Mouse (Mus musculus) hematopoietic stem cell, adult 5-6 weeks (primary cell): ENCODE data around the gene Arhgap31. TPM values are rescaled to one million over a fixed set of nuclear protein-coding genes. Genes with fewer than 3 reads are reported as not detected.
"Not testable (repeated sequence)": the region's sequence is repeated elsewhere in the genome, so short reads cannot be mapped to it uniquely, and the experiment has no call there.

Source experiments
- ATAC-seq, 2 experiments: fragments of 125-278 bp in 1 of 2; replicated peaks in 1 of 2; 2 replicates each; pipeline ENCODE4 v1.8.0; 2016 to 2017; ENCODE audit warnings: inconsistent platforms in 2 of 2, mild to moderate bottlenecking in 2 of 2, moderate number of reproducible peaks in 2 of 2, low read depth in 1 of 2, moderate TSS enrichment in 1 of 2; ENCODE audit not compliant: low FRiP score in 2 of 2, poor library complexity in 2 of 2, severe bottlenecking in 2 of 2, insufficient read depth in 1 of 2, low TSS enrichment in 1 of 2
- total RNA-seq: library from RNA; stranded (forward); fragments of 172-1452, 232-1000 nt; gene quantifications from 2 replicates; pipeline ENCODE4 v1.2.3, GENCODE M21; 2017

Arhgap31 gene
- total RNA-seq, 1 experiment from 2014 or later, result 5.4 TPM

- peak; percentile 91 to 96 for ATAC-seq
Observed at GRCm38 (mm10) chr16:38730921-38731320, 17.8 kb upstream of the Arhgap31 start.

- ATAC-seq, result peak; percentile 77 to 80
Observed at GRCm38 (mm10) chr16:38729610-38730288, 16.7 kb upstream of the Arhgap31 start.

GRCm38 (mm10) chr16:38729139-38729538 lies 16.1 kb upstream of the Arhgap31 start:
- no peak for ATAC-seq

DNA sequence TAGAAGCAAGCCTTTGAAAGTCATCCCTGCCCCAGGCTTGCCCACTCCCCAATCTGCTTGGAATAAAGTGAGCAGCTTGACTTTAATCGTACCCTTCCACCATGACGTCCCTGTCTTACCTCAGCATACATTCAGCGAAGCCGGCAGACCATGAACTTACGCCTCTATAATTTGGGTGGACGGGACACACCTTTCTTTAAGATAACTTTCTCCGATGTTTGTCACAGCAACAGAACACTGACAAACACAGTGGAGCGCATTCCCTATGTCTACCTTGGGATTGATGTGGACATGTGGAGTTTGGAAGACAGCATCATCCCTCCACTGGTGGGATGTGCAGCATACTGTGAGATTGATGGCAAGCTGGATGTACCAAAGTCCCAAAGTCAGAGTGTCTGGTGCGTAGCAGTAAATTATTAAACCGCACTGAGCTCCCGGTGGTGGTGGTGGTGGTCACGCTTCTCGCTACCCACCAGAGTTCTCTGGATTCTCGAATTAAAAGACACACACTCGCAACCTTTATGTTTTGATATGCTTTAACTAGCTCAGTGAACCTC lies 15.6 kb upstream of the Arhgap31 start:
- ATAC-seq, result no peak

GRCm38 (mm10) chr16:38724974-38725373 lies 11.9 kb upstream of the Arhgap31 start:
- no peak for ATAC-seq

- peak in 1 of 2 experiments; percentile 48; a peak in 3 of 4 replicates for ATAC-seq
Observed at GRCm38 (mm10) chr16:38724256-38724655, 11.2 kb upstream of the Arhgap31 start.

DNA sequence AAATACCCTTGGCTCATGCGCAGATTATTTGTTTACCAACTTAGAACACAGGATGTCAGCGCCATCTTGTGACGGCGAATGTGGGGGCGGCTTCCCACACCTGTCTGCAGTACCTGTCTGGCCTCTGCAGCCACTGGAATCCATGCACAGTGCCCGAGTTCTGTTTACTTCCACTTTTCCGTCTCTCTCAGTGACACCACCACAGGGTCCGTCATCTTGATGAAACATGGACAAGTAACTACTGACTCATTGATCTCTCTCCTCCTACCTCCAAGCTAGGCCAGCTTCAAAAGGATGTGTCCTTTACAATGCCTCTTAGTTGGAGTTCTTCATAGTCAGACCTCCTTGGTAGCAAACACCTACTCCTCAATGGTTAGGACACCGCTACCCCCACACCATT lies 8.3 kb upstream of the Arhgap31 start:
- ATAC-seq, result no peak

DNA sequence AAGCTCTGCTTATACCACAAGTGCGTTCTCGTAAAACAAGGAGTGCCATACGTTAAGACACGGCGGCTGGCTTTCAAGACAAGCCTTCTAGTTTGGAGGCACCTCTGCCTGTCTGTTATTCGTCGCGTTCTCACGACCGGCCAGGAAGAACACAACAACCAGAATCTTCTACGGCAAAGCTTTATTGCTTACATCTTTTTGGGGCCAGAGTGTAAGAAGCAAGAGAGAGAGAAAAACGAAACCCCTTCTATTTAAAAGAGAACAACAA lies 1.1 kb upstream of the Arhgap31 start:
- not testable (repeated sequence) for ATAC-seq

DNA sequence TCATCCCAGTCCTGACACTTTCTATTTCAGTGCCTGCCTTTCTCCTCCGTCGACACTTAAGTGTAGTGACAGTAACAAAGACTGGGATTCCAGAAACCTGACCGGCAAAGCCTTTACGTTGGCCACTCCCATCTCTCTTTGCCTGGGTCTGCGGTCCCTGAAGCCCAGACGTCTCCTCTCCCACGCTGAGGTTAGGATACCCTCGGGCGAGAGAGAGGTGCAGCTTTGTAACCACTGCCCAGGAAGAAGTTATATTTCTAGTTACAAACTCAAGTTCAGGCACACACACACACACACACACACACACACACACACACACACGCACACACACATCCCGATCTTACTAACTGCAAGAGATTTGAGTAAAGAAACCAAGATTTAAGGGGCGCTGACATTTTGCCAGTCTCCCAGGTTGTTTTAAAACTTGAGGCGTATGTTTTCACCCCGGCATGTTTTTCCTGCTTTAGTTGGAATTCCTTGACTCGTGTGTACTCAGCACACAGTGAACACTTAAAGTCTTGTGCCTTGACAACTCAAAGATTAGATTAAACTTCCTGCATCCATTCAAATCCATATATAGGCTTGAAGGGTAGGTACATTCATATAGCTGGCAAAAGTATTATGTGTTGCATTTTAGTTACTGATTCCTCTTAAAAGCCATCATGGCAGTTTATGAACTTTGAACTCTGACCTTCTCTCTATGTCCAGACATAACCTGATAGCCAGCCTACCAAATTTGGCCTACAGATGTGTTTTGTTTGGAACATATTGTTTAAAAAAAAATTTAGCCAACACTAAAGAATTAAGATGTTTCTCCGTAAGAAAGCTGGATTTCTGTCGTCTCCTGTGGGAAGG lies 557 bp upstream of the Arhgap31 start:
- ATAC-seq, result peak in 1 of 2 experiments; percentile 62; a peak in 2 of 4 replicates

DNA sequence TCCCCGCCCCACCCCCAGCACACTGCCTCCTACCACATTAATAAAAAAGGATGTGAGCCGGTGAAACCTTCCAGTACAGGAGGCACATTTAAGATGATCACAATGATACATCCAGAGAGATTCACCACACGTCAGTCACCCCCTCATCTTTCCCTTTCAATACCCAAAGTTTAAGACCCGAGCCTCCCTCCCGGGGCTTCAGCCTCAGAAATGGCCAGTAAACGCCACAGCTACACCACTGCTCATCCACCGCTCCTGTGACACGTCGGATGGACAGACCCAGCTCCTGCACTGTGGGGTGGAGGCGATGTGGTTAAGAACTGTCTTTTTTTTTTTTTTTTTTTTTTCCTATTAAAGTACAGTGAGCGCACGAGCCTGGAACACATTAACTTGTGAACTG lies 969 bp downstream of the Arhgap31 start:
- no peak; a peak in 1 of 4 replicates for ATAC-seq

- ATAC-seq, result peak; percentile 64 to 65; a peak in 3 of 4 replicates
Observed at GRCm38 (mm10) chr16:38711245-38711644, 1.8 kb downstream of the Arhgap31 start.

DNA sequence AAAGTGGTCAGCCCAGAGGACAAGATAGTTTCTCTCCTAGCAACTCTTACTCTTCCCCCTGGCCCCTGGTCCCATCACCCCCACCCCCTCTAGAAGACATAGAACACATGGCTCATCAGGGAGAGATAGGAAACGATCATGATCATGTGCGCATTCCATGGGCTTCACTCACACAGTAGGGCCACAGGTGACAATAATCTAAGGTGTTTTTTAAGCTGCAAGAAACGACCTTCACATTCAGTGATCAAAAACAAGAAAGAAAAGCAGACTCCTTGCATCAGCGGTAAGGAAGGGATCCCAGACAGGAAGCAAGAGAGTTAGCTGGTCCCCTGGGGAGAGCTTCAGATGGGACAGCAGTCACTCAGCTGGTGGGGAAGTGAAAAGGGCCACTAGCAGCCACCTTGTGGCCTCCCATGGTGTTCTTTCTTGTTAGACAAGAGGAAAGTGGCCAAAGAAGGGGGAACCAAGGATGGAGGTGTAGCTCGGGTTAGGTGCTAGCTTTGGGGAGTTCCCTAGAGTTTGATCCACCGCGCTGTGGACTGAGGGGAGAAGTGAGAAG lies 4.0 kb downstream of the Arhgap31 start:
- no peak for ATAC-seq

- ATAC-seq, result no peak
Observed at GRCm38 (mm10) chr16:38706782-38707181, 6.3 kb downstream of the Arhgap31 start.

DNA sequence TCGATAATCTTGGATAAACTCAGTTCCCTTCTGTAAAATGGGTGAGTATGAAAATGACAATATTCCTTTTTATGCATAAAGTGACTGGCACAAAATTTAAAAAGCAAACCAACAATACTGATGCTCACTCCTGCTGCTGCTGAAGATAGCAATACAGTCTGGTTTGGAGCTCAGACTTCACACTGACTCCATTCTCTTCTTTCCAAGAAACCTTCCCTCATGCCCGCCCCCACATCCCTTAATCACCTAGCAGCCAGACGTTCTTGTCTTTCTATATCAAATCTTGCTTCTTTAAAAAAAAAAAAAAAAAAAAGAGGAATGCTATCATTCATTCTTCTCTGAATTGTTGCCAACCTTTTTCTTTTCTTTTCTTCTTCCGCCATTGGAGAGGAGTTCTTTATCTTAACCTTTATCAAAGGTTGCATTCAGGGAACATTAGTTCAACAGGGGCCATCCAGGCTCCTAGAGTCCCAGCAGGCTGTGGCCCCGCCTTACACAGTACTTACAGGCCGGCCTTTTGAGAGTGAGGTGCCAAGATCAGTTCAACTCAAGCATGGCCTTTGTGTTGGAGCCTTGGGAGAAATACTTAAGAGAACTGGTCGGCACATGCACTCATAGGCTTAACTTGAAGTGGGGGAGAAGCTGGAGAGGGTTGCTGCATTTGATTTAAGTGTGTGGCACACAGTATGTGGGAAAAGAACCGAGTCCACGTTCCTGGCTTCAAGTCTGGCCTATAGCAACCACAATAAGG lies 7.4 kb downstream of the Arhgap31 start:
- ATAC-seq, result no peak

- ATAC-seq, result no peak
Observed at GRCm38 (mm10) chr16:38703501-38703900, 9.6 kb downstream of the Arhgap31 start.

- no peak for ATAC-seq
Observed at GRCm38 (mm10) chr16:38702316-38702715, 10.8 kb downstream of the Arhgap31 start.

DNA sequence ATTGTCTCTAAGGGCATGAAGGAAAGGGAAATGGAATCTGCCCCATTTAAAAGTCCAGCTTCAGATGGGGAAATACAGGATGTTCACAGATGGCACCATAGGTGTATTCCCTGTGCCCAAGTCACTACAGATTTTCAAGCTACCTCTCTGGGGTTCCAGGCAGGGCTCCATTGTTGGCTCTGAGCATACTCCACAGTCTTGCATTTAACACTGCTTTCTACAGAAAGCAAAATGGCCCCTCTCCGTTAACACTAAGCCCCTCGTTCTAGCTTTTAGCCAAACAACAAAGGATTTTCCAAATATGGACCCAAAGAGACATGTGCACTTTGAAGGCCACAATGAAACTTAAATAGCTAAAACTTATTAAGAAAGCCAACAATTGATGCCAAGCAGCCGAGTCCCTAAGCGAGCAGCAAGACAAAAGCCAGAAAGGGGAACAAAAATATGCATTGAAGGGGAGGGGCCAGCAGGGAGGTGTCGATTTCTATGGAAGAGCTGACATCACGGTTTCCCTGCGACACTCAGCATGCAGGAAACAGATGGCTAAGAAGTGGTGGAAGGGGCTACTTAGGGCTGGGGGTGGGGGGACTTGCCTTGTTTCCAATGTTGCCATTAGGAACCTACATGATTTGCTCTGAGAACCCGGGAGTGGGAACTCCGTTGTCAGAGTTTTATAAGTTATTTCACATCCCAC lies 11.4 kb downstream of the Arhgap31 start:
- ATAC-seq, result peak; percentile 95
